Mouse (Mus musculus): ENCODE results near the gene Ankrd9. TPM values are rescaled to one million over a fixed set of nuclear protein-coding genes. Genes with fewer than 3 reads are reported as not detected.

Ankrd9 gene
- polyA plus RNA-seq, 1 experiment from 2014 or later, result 14.5 TPM

DNA sequence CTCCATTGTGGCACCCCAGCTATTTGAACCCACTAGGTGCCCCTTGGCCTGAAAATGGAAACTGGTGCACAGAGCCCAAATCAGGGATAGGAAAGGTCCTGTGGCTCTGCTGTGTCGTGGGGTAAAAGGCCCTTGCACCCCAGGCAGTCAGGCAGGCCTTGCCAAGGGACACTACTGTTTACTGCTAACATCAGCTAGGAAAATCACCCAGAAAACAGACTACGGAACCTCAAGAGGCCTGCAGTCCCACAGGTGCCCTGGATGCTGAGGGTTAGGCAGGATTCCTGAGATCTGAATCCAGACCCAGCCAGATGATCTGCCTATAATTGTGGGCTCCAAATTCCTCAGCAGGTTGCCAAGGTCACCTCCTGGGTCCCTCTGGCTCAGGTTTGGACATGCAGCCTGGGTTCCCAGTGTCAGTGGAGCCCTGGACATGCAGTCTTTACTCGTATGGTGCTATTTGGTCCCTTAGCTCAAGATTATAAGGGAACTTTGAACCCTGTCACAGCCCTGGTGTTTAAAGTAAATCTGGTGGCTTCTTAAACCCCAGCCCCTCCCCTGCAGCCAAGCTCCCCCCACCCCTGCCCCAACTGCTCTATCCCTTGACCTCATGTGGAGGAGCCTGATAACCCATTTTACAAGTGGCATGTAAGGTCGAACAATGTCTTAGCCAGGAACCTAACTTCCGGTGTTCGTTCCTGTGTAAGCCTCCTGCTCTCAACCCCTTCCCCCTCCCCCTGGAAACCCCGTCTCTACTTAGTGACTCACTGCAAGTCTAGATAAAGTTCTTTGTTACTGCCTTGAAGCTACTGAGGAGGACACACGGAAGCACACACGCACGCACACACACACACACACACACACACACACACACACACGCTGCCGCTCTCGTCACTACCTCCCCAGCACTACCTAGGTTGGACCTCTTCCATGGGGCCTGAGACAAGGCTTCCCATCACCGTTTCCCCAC, 28.6 kb upstream of the Ankrd9 start:
- Histone ChIP-seq H3K4me3 (ENCODE audit: low read depth, low read length) (no peak overlapping the region), H3K4me2 (ENCODE audit: low read depth, severe bottlenecking) (no peak overlapping the region), H3K27me3 (ENCODE audit: control insufficient read depth, insufficient read depth, low read length) (no peaks in the 10 kb centered on the region), H3K36me3 (ENCODE audit: control insufficient read depth, insufficient read depth, low read length) (no peaks in the 10 kb centered on the region), H3K27ac (replicated peaks; ENCODE audit: low read depth, low read length) (no peak overlapping the region), H3K4me1 (ENCODE audit: control insufficient read depth, insufficient read depth, low read length) (0 out of 2 replicates have a peak, but pooled peaks cover 4% of the 10 kb centered on the region), H3K9ac (ENCODE audit: low read length) (no peak overlapping the region), H3K9me3 (ENCODE audit: control insufficient read depth, low read length) (no peaks in the 10 kb centered on the region)
- DNase-seq (ENCODE audit: low spot score) (no peak), ATAC-seq (ENCODE audit: insufficient number of reproducible peaks, low FRiP score, low TSS enrichment, low read depth) (no peak)
- 76% methylated on average over 14 of the region's 14 CpGs for WGBS

DNA sequence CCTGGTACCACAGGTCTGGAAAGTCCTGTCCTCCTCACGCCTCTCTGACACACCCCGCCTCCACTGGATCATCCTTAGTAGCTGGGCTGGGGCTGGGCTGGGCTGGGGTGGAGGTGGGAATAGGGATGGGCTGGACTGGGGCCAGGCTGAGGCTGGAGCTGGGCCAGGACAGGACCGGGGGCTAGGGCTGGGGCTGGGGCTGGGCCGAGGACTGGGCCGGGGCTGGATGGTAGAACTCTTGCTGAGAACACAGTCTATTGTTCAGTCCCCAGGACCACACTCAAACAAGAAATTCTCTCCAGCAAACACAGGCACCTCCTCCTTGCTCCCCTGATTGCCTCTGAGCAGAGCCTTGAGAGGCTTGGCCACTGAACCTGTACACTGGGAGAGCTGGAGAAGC, 27.5 kb upstream of the Ankrd9 start:
- 78% methylated on average over 5 of the region's 5 CpGs for WGBS
- Histone ChIP-seq H3K9ac (ENCODE audit: low read length) (0 out of 2 replicates have a peak overlapping the region, but pooled peaks have one; percentile 34), H3K27me3 (ENCODE audit: control insufficient read depth, insufficient read depth, low read length) (no peaks in the 10 kb centered on the region), H3K27ac (replicated peaks; ENCODE audit: low read depth, low read length) (no peak overlapping the region), H3K9me3 (ENCODE audit: control insufficient read depth, low read length) (no peaks in the 10 kb centered on the region), H3K36me3 (ENCODE audit: control insufficient read depth, insufficient read depth, low read length) (no peaks in the 10 kb centered on the region), H3K4me2 (ENCODE audit: low read depth, severe bottlenecking) (no peak overlapping the region), H3K4me3 (ENCODE audit: low read depth, low read length) (no peak overlapping the region), H3K4me1 (ENCODE audit: control insufficient read depth, insufficient read depth, low read length) (0 out of 2 replicates have a peak, but pooled peaks cover 4% of the 10 kb centered on the region)
- DNase-seq (ENCODE audit: low spot score) (no peak), ATAC-seq (ENCODE audit: insufficient number of reproducible peaks, low FRiP score, low TSS enrichment, low read depth) (no peak)

DNA sequence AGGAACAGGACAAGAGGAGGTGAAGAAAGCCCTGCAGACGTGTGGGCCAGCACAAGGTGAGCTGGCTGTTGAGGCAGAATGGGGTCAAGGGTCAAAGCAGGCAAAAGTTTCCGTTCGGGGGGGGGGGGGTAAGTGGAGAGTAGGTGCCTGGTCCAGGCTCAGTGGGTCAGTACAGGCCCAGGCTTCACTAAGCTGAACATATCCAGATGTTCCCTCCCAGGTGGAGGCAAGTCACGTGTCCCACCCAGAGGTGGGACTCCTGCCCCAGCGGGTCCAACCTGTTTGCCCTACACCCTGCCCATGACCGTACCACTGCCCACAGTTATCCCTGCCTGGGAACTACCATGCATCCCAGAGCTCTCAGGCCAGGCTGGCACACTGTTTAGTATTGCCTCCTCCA, 27.0 kb upstream of the Ankrd9 start:
- Histone ChIP-seq H3K27me3 (ENCODE audit: control insufficient read depth, insufficient read depth, low read length) (no peaks in the 10 kb centered on the region), H3K9ac (ENCODE audit: low read length) (no peak overlapping the region), H3K4me3 (ENCODE audit: low read depth, low read length) (no peak overlapping the region), H3K36me3 (ENCODE audit: control insufficient read depth, insufficient read depth, low read length) (no peaks in the 10 kb centered on the region), H3K4me1 (ENCODE audit: control insufficient read depth, insufficient read depth, low read length) (0 out of 2 replicates have a peak, but pooled peaks cover 4% of the 10 kb centered on the region), H3K9me3 (ENCODE audit: control insufficient read depth, low read length) (no peaks in the 10 kb centered on the region), H3K27ac (replicated peaks; ENCODE audit: low read depth, low read length) (no peak overlapping the region), H3K4me2 (ENCODE audit: low read depth, severe bottlenecking) (no peak overlapping the region)
- DNase-seq (ENCODE audit: low spot score) (no peak), ATAC-seq (ENCODE audit: insufficient number of reproducible peaks, low FRiP score, low TSS enrichment, low read depth) (0 out of 2 replicates have a peak, but pooled peaks have one; percentile 44)
- WGBS, result 69% methylated on average over 6 of the region's 6 CpGs

DNA sequence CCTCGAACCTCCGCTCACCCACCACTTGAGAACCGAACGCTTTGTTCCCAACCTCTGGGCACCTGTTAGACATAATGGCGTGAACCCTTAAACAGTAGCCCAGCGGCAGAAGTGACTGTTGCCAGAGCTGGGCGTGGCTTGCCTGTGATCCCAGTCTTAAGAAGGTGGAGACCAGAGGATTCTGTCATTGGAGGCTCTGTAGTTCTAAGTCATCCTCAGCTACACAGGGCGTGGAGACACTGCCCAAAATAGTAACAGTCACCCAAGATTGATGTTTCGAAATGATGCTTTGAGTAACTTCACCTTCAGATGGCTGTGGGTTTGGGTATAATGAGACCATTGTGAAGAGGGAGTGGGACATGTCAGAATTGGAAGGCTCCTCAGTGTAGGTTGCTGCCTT, 25.3 kb upstream of the Ankrd9 start:
- H3K27ac ChIP-seq (replicated peaks; ENCODE audit: low read depth, low read length), result no peak overlapping the region
- H3K4me2 ChIP-seq (ENCODE audit: low read depth, severe bottlenecking), result no peak overlapping the region
- no peaks in the 10 kb centered on the region for H3K36me3 ChIP-seq (ENCODE audit: control insufficient read depth, insufficient read depth, low read length)
- no peak overlapping the region for H3K4me3 ChIP-seq (ENCODE audit: low read depth, low read length)
- H3K9ac ChIP-seq (ENCODE audit: low read length), result no peak overlapping the region
- DNase-seq (ENCODE audit: low spot score) (no peak), ATAC-seq (ENCODE audit: insufficient number of reproducible peaks, low FRiP score, low TSS enrichment, low read depth) (no peak)
- H3K9me3 ChIP-seq (ENCODE audit: control insufficient read depth, low read length), result no peaks in the 10 kb centered on the region
- 78% methylated on average over 9 of the region's 9 CpGs for WGBS
- H3K4me1 ChIP-seq (ENCODE audit: control insufficient read depth, insufficient read depth, low read length), result 0 out of 2 replicates have a peak, but pooled peaks cover 4% of the 10 kb centered on the region
- no peaks in the 10 kb centered on the region for H3K27me3 ChIP-seq (ENCODE audit: control insufficient read depth, insufficient read depth, low read length)

DNA sequence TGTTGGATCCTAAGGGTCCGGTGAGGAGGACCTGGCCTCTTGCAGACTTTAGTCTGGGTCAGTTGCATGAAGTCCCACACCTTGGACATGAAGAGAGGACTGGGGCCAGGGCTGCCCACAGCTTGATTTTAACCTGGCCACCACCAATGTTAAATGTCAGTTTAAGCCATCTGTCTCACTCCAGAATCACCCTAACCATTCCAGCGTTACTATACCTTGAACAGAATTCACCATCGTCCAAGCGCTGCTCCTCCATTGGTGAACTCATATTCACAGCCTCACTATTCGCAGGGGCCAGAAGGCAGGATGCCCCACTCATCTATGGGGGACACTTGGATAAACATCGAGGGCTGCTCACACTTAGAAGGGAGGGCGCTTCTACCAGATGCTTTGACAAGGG, 22.1 kb upstream of the Ankrd9 start:
- Histone ChIP-seq H3K36me3 (ENCODE audit: control insufficient read depth, insufficient read depth, low read length) (no peaks in the 10 kb centered on the region), H3K27me3 (ENCODE audit: control insufficient read depth, insufficient read depth, low read length) (no peaks in the 10 kb centered on the region), H3K9me3 (ENCODE audit: control insufficient read depth, low read length) (no peaks in the 10 kb centered on the region), H3K27ac (replicated peaks; ENCODE audit: low read depth, low read length) (no peak overlapping the region), H3K4me2 (ENCODE audit: low read depth, severe bottlenecking) (no peak overlapping the region), H3K4me1 (ENCODE audit: control insufficient read depth, insufficient read depth, low read length) (no peaks in the 10 kb centered on the region), H3K4me3 (ENCODE audit: low read depth, low read length) (no peak overlapping the region), H3K9ac (ENCODE audit: low read length) (no peak overlapping the region)
- ATAC-seq (ENCODE audit: insufficient number of reproducible peaks, low FRiP score, low TSS enrichment, low read depth) (no peak), DNase-seq (ENCODE audit: low spot score) (no peak)
- WGBS, result 96% methylated on average over 7 of the region's 7 CpGs

DNA sequence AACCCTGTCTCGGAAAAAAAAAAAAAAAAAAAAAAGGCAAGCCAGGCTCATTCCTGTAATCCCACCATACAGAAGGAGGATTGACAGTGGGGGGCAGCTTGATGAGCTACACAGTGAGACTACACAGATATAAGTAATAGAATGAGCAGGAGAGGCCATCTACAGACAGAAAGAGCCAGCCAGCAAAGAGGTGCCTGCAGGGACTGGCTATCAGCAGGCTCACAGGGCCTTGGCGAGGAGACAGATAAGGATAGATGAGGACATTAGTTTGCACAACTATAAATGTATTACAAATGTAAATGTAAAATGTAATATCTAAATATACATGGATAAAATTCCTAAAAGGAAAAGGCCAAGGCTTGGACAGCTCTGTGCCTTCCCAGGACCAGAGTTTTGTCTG, 21.0 kb upstream of the Ankrd9 start:
- H3K27me3 ChIP-seq (ENCODE audit: control insufficient read depth, insufficient read depth, low read length), result no peaks in the 10 kb centered on the region
- H3K4me1 ChIP-seq (ENCODE audit: control insufficient read depth, insufficient read depth, low read length), result no peaks in the 10 kb centered on the region
- no peaks in the 10 kb centered on the region for H3K9me3 ChIP-seq (ENCODE audit: control insufficient read depth, low read length)
- no peak overlapping the region for H3K4me2 ChIP-seq (ENCODE audit: low read depth, severe bottlenecking)
- H3K36me3 ChIP-seq (ENCODE audit: control insufficient read depth, insufficient read depth, low read length), result no peaks in the 10 kb centered on the region
- DNase-seq (ENCODE audit: low spot score) (no peak), ATAC-seq (ENCODE audit: insufficient number of reproducible peaks, low FRiP score, low TSS enrichment, low read depth) (no peak)
- 91% methylated on average over 1 of the region's 2 CpGs for whole genome bisulfite sequencing
- no peak overlapping the region for H3K4me3 ChIP-seq (ENCODE audit: low read depth, low read length)
- H3K9ac ChIP-seq (ENCODE audit: low read length), result no peak overlapping the region
- H3K27ac ChIP-seq (replicated peaks; ENCODE audit: low read depth, low read length), result no peak overlapping the region

DNA sequence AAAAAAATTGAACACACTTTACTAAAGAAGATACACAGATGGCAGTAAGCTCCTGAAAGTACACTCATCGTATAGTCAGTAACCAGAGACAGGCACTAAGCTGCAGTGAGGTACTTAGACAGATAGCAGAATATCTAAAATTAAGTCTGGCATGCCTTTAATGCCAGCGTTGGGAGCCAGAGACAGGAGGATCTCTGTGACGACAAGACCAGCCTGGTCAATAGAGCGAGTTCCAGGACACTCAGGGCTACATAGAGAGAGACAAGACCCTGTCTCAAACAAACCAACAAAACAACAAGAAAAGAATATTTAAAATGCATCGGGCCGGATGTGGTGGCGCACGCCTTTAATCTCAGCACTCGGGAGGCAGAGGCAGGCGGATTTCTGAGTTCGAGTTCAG, 19.3 kb upstream of the Ankrd9 start:
- no peak overlapping the region for H3K9ac ChIP-seq (ENCODE audit: low read length)

DNA sequence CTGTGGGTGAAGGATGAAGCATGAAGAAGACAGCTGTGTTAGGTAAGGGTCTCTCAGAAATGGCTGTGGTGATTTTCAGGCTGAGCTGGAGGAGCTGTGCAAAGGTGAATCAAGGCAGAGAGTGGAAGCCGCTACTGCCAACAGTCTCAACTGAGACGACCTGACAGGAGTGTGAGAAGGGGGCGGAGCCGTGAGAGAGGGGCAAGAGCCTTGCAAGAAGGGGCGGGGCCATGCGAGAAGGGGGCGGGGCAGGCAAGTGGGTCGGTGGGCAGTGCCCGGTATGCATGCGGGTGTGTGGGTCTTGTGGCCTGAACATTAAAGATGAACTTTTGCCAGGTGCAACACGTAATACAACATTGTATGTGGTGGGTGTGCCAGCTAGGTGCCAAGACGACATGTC, 15.8 kb upstream of the Ankrd9 start:
- Histone ChIP-seq H3K4me2 (ENCODE audit: low read depth, severe bottlenecking) (no peak overlapping the region), H3K4me1 (ENCODE audit: control insufficient read depth, insufficient read depth, low read length) (no peaks in the 10 kb centered on the region), H3K9me3 (ENCODE audit: control insufficient read depth, low read length) (no peaks in the 10 kb centered on the region), H3K27me3 (ENCODE audit: control insufficient read depth, insufficient read depth, low read length) (no peaks in the 10 kb centered on the region), H3K36me3 (ENCODE audit: control insufficient read depth, insufficient read depth, low read length) (no peaks in the 10 kb centered on the region), H3K9ac (ENCODE audit: low read length) (no peak overlapping the region), H3K27ac (replicated peaks; ENCODE audit: low read depth, low read length) (no peak overlapping the region), H3K4me3 (ENCODE audit: low read depth, low read length) (no peak overlapping the region)
- no peak for DNase-seq (ENCODE audit: low spot score)
- ATAC-seq (ENCODE audit: insufficient number of reproducible peaks, low FRiP score, low TSS enrichment, low read depth), result no peak
- 31% methylated on average over 12 of the region's 12 CpGs for WGBS

More for the DNA sequence above, 19.3 kb upstream of the Ankrd9 start:
- H3K27me3 ChIP-seq (ENCODE audit: control insufficient read depth, insufficient read depth, low read length), result no peaks in the 10 kb centered on the region
- H3K4me1 ChIP-seq (ENCODE audit: control insufficient read depth, insufficient read depth, low read length), result no peaks in the 10 kb centered on the region
- H3K36me3 ChIP-seq (ENCODE audit: control insufficient read depth, insufficient read depth, low read length), result no peaks in the 10 kb centered on the region
- H3K4me2 ChIP-seq (ENCODE audit: low read depth, severe bottlenecking), result no peak overlapping the region
- ATAC-seq (ENCODE audit: insufficient number of reproducible peaks, low FRiP score, low TSS enrichment, low read depth) (no peak), DNase-seq (ENCODE audit: low spot score) (no peak)
- H3K27ac ChIP-seq (replicated peaks; ENCODE audit: low read depth, low read length), result no peak overlapping the region
- no peaks in the 10 kb centered on the region for H3K9me3 ChIP-seq (ENCODE audit: control insufficient read depth, low read length)
- WGBS, result 98% methylated on average over 11 of the region's 11 CpGs
- H3K4me3 ChIP-seq (ENCODE audit: low read depth, low read length), result no peak overlapping the region

Data from limb, embryonic 11.5 days (tissue).